17 mouse cellular contexts compared by ENCODE assay signal in genomic region chr2:80314201-80314600, GRCm38 (mm10). TPM values are rescaled to one million over a fixed set of nuclear protein-coding genes. Genes with fewer than 3 reads are reported as not detected.
A peak's percentile ranks its signal among the peaks of the same experiment; 100 is the strongest.
DNase-seq lines count a peak whose midpoint lies in the region; ATAC-seq lines count a peak whose summit lies in the region.
"Had no signal": no experiment of that assay in that cellular context is flagged by ENCODE, and none has a peak within 500 bp of the region (broad histone marks: within the 10 kb centered on the region; RNA-seq: fewer than 3 reads in every experiment).

No protein-coding gene starts in this region.

- WGBS in hindbrain, embryonic 14.5 days: 47% methylated on average over 1 of the region's 1 CpGs
- WGBS in hindbrain, embryonic 10.5 days: 73% methylated on average over 1 of the region's 1 CpGs
- WGBS in liver, embryonic 15.5 days (ENCODE audit: insufficient replicate concordance): 39% methylated on average over 1 of the region's 1 CpGs
- WGBS in liver, embryonic 12.5 days (ENCODE audit: insufficient replicate concordance): 45% methylated on average over 1 of the region's 1 CpGs
- 40% methylated on average over 1 of the region's 1 CpGs for WGBS in stomach, embryonic 15.5 days

- no peak overlapping the region for H3K27ac ChIP-seq in hindbrain, embryonic 14.5 days
- H3K27ac ChIP-seq in hindbrain, embryonic 10.5 days: no peak overlapping the region
- H3K27ac ChIP-seq in liver, embryonic 15.5 days (replicated peaks): no peak overlapping the region
- no peak overlapping the region for H3K27ac ChIP-seq in liver, embryonic 12.5 days
- H3K27ac ChIP-seq in stomach, embryonic 15.5 days: no peak overlapping the region
- H3K27ac ChIP-seq: limb, embryonic 13.5 days had no signal

- H3K4me2 ChIP-seq in hindbrain, embryonic 14.5 days (replicated peaks): 0 out of 2 replicates have a peak overlapping the region, but pooled peaks have one; percentile 72
- peak overlapping the region; percentile 88; the same call in 1 of the 2 replicates for H3K4me2 ChIP-seq in liver, embryonic 15.5 days
- H3K4me2 ChIP-seq in liver, embryonic 12.5 days: no peak overlapping the region
- peak overlapping the region; percentile 1; the same call in 1 of the 2 replicates for H3K4me2 ChIP-seq in stomach, embryonic 15.5 days

- H3K27me3 ChIP-seq in hindbrain, embryonic 14.5 days (ENCODE audit: control insufficient read depth, insufficient read depth, low read length): no peaks in the 10 kb centered on the region; the same call in 1 of the 2 replicates
- no peaks in the 10 kb centered on the region for H3K27me3 ChIP-seq in hindbrain, embryonic 10.5 days (ENCODE audit: insufficient read depth, poor library complexity, severe bottlenecking)
- no peaks in the 10 kb centered on the region for H3K27me3 ChIP-seq in liver, embryonic 15.5 days
- H3K27me3 ChIP-seq in liver, embryonic 12.5 days (replicated peaks): 0 out of 2 replicates have a peak, but pooled peaks cover 8% of the 10 kb centered on the region
- H3K27me3 ChIP-seq in stomach, embryonic 15.5 days (replicated peaks): no peaks in the 10 kb centered on the region
- H3K27me3 ChIP-seq: embryonic facial prominence, embryonic 15.5 days; forebrain, embryonic 15.5 days; limb, embryonic 13.5 days; midbrain, embryonic 12.5 days had no signal

- no peak for ATAC-seq in hindbrain, embryonic 14.5 days (ENCODE audit: low FRiP score)
- ATAC-seq in liver, embryonic 15.5 days (ENCODE audit: insufficient read depth): no peak
- no peak for ATAC-seq in liver, embryonic 12.5 days
- ATAC-seq in stomach, embryonic 15.5 days (ENCODE audit: insufficient read depth, low FRiP score, low read depth): no peak

- H3K9me3 ChIP-seq in hindbrain, embryonic 14.5 days (ENCODE audit: control insufficient read depth, low read length): no peaks in the 10 kb centered on the region
- H3K9me3 ChIP-seq in hindbrain, embryonic 10.5 days: no peaks in the 10 kb centered on the region
- H3K9me3 ChIP-seq in liver, embryonic 15.5 days (replicated peaks): no peaks in the 10 kb centered on the region
- H3K9me3 ChIP-seq in liver, embryonic 12.5 days (replicated peaks): no peaks in the 10 kb centered on the region
- H3K9me3 ChIP-seq in stomach, embryonic 15.5 days: no peaks in the 10 kb centered on the region
- H3K9me3 ChIP-seq: embryonic facial prominence, embryonic 15.5 days; forebrain, embryonic 15.5 days; limb, embryonic 13.5 days; midbrain, embryonic 12.5 days had no signal

- peaks cover 19% of the 10 kb centered on the region; the same call in 1 of the 2 replicates for H3K36me3 ChIP-seq in hindbrain, embryonic 14.5 days (replicated peaks; ENCODE audit: control insufficient read depth, insufficient read depth)
- H3K36me3 ChIP-seq in hindbrain, embryonic 10.5 days: peaks cover 18% of the 10 kb centered on the region
- 0 out of 2 replicates have a peak, but pooled peaks cover 5% of the 10 kb centered on the region for H3K36me3 ChIP-seq in liver, embryonic 15.5 days (replicated peaks)
- peaks cover 16% of the 10 kb centered on the region for H3K36me3 ChIP-seq in liver, embryonic 12.5 days
- no peaks in the 10 kb centered on the region for H3K36me3 ChIP-seq in stomach, embryonic 15.5 days

- H3K4me1 ChIP-seq in hindbrain, embryonic 14.5 days (replicated peaks; ENCODE audit: control insufficient read depth, insufficient read depth, low read length): peaks cover 7% of the 10 kb centered on the region; the same call in 1 of the 2 replicates
- H3K4me1 ChIP-seq in hindbrain, embryonic 10.5 days (replicated peaks): peaks cover 20% of the 10 kb centered on the region
- H3K4me1 ChIP-seq in liver, embryonic 15.5 days (replicated peaks): peaks cover 18% of the 10 kb centered on the region
- peaks cover 17% of the 10 kb centered on the region for H3K4me1 ChIP-seq in liver, embryonic 12.5 days
- no peaks in the 10 kb centered on the region for H3K4me1 ChIP-seq in stomach, embryonic 15.5 days

- no peak overlapping the region for H3K9ac ChIP-seq in hindbrain, embryonic 14.5 days
- no peak overlapping the region for H3K9ac ChIP-seq in liver, embryonic 15.5 days
- no peak overlapping the region for H3K9ac ChIP-seq in liver, embryonic 12.5 days
- H3K9ac ChIP-seq in stomach, embryonic 15.5 days: no peak overlapping the region

- no peak for DNase-seq in hindbrain, embryonic 14.5 days (ENCODE audit: low spot score)
- no peak for DNase-seq in hindbrain, embryonic 10.5 days (ENCODE audit: low spot score)
- DNase-seq in NIH3T3 (ENCODE audit: low read depth): peak; percentile 4
- DNase-seq in urinary bladder, postnatal 14 days (ENCODE audit: low spot score): no peak
- no peak for DNase-seq in ovary, postnatal 36 days (ENCODE audit: low spot score)
- DNase-seq: cerebellum, adult 2 months; lung, postnatal 10 days had no signal

- H3K4me3 ChIP-seq in hindbrain, embryonic 14.5 days (replicated peaks; ENCODE audit: low read length): no peak overlapping the region
- no peak overlapping the region for H3K4me3 ChIP-seq in hindbrain, embryonic 10.5 days
- no peak overlapping the region for H3K4me3 ChIP-seq in liver, embryonic 15.5 days (replicated peaks)
- no peak overlapping the region for H3K4me3 ChIP-seq in liver, embryonic 12.5 days
- H3K4me3 ChIP-seq in stomach, embryonic 15.5 days (replicated peaks): no peak overlapping the region

RNA-seq across cellular contexts. Expression of gene Dnajc10, which starts 1.1 kb away (rescaled TPM):
- 72.7 and 78.6 TPM in 2 replicates for polyA plus RNA-seq in hindbrain, embryonic 14.5 days (2014; fragmentation: Nextera tagmentation; extraction: Ambion mirVana)
- polyA plus RNA-seq in hindbrain, embryonic 10.5 days (2016; fragmentation: Nextera tagmentation; extraction: Ambion mirVana): 74.3 and 83.8 TPM in 2 replicates
- polyA plus RNA-seq in liver, embryonic 15.5 days (2015; fragmentation: Nextera tagmentation; extraction: Ambion mirVana): 15.8 and 17.7 TPM in 2 replicates
- 28.9 and 29.1 TPM in 2 replicates for polyA plus RNA-seq in liver, embryonic 12.5 days (2016; fragmentation: Nextera tagmentation; extraction: Ambion mirVana)
- 66.9 and 77.2 TPM in 2 replicates for polyA plus RNA-seq in stomach, embryonic 15.5 days (2015; fragmentation: Nextera tagmentation; extraction: Ambion mirVana)

RNA-seq across cellular contexts. Expression of gene Prdx6b, which starts 21.9 kb away (rescaled TPM):
- polyA plus RNA-seq in hindbrain, embryonic 14.5 days (2014; fragmentation: Nextera tagmentation; extraction: Ambion mirVana): not detected in 2 replicates
- not detected in 2 replicates for polyA plus RNA-seq in hindbrain, embryonic 10.5 days (2016; fragmentation: Nextera tagmentation; extraction: Ambion mirVana)
- not detected in 2 replicates for polyA plus RNA-seq in liver, embryonic 15.5 days (2015; fragmentation: Nextera tagmentation; extraction: Ambion mirVana)
- polyA plus RNA-seq in liver, embryonic 12.5 days (2016; fragmentation: Nextera tagmentation; extraction: Ambion mirVana): not detected in 2 replicates
- 0.04 and 0.10 TPM in 2 replicates for polyA plus RNA-seq in stomach, embryonic 15.5 days (2015; fragmentation: Nextera tagmentation; extraction: Ambion mirVana)
- polyA plus RNA-seq: cerebellum, adult 2 months; cortical plate, adult 2 months; embryonic facial prominence, embryonic 15.5 days; forebrain, embryonic 15.5 days; hindbrain, embryonic 11.5 days; limb, embryonic 13.5 days; midbrain, embryonic 12.5 days; small intestine, adult 2 months had no signal
